Mouse (Mus musculus) midbrain, embryonic 12.5 days (tissue): ENCODE measurements at regions not wholly inside any gene's neighbourhood (a gene's known extent, or its start where the extent isn't known, plus 50 kb on each side); places are given as distances from the start of the nearest gene placed in this dataset.
"Not testable (repeated sequence)": the region's sequence is repeated elsewhere in the genome, so short reads cannot be mapped to it uniquely, and the experiment has no call there.

ENCODE experiments used
- ATAC-seq: fragments of 200-750 bp; cut with Nextera tagmentation; 2 replicates; pipeline ENCODE4 v1.8.0; 2017; ENCODE audit warnings: low read depth, moderate TSS enrichment, moderate library complexity; ENCODE audit not compliant: low FRiP score
- H3K27ac ChIP-seq: fragments of 300-500 bp; sonication (generic); replicated peaks from 2 replicates; pipeline ENCODE4 v1.5.1; 2016; ENCODE audit warnings: mild to moderate bottlenecking
- H3K27me3 ChIP-seq: fragments of 300-500 bp; sonication (generic); 2 replicates; pipeline ENCODE4 v1.6.1; 2016; ENCODE audit warnings: mild to moderate bottlenecking
- H3K36me3 ChIP-seq: fragments of 300-500 bp; sonication (generic); 2 replicates; pipeline ENCODE4 v1.6.1; 2016
- H3K4me1 ChIP-seq: fragments of 300-500 bp; sonication (generic); 2 replicates; pipeline ENCODE4 v1.6.1; 2016
- H3K4me2 ChIP-seq: fragments of 300-500 bp; sonication (generic); replicated peaks from 2 replicates; pipeline ENCODE4 v1.6.1; 2016; ENCODE audit warnings: mild to moderate bottlenecking, moderate library complexity
- H3K4me3 ChIP-seq: fragments of 300-500 bp; sonication (generic); 2 replicates; pipeline ENCODE4 v1.5.1; 2016; ENCODE audit warnings: mild to moderate bottlenecking
- H3K9ac ChIP-seq: fragments of 300-500 bp; sonication (generic); replicated peaks from 2 replicates; pipeline ENCODE4 v1.6.1; 2016; ENCODE audit warnings: mild to moderate bottlenecking, moderate library complexity
- H3K9me3 ChIP-seq: fragments of 300-500 bp; sonication (generic); 2 replicates; pipeline ENCODE4 v1.6.1; 2016; ENCODE audit warnings: mild to moderate bottlenecking
- WGBS: fragments of 180-500 bp; shearing (Covaris S2); methylation state at CpG from one replicate; pipeline ENCODE4 v1.1.7; 2016; 5-methylcytosine and 5-hydroxymethylcytosine counted together

DNA sequence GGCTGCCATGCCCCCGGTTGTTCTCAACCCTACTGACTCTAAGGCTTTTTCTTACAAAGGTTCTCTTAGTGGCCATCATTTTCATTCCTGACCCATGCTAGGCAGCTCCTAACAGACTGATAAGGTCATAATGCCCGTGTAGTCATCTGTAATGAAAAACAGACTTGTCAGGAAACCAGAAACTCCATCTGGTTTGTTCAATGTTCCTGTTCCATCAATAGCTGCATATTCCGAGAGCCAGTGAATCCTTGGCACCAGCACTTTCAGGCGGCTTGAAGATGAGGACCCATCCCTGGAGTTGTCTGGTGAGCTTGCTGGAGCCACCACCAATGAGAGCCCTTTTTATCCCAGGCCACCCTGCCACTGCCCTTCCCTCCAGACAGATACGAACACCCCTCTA is 181.7 kb upstream of the Klf14 start:
- Histone ChIP-seq H3K9ac (no peak overlapping the region), H3K9me3 (no peaks in the 10 kb centered on the region), H3K27me3 (no peaks in the 10 kb centered on the region), H3K4me3 (no peak overlapping the region), H3K4me1 (no peaks in the 10 kb centered on the region), H3K4me2 (no peak overlapping the region), H3K27ac (no peak overlapping the region), H3K36me3 (no peaks in the 10 kb centered on the region)
- 88% methylated on average over 5 of the region's 5 CpGs for WGBS
- ATAC-seq, result no peak

DNA sequence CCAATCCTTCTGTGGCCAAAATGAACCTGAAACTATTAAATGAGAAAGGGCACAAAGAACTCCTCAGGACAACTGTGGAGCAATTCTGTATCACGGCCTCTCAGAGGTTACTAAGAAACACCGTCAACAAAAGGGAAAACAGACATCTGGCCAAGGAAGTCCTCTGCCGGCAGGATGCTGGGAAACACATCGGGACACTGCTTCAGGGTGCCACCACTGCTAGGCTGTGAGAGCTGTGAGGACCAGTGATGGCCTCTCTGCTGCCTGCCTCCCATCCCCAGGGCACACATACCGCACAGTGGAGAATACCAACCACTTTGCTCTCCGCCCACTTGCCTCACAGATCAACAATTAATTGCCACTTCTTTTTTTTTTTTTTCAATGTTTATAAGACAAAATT is 182.6 kb upstream of the Klf14 start:
- Histone ChIP-seq H3K27ac (no peak overlapping the region), H3K36me3 (no peaks in the 10 kb centered on the region), H3K9me3 (no peaks in the 10 kb centered on the region), H3K4me3 (no peak overlapping the region), H3K4me2 (no peak overlapping the region), H3K9ac (no peak overlapping the region), H3K27me3 (no peaks in the 10 kb centered on the region), H3K4me1 (no peaks in the 10 kb centered on the region)
- ATAC-seq, result no peak
- 84% methylated on average over 6 of the region's 6 CpGs for WGBS

DNA sequence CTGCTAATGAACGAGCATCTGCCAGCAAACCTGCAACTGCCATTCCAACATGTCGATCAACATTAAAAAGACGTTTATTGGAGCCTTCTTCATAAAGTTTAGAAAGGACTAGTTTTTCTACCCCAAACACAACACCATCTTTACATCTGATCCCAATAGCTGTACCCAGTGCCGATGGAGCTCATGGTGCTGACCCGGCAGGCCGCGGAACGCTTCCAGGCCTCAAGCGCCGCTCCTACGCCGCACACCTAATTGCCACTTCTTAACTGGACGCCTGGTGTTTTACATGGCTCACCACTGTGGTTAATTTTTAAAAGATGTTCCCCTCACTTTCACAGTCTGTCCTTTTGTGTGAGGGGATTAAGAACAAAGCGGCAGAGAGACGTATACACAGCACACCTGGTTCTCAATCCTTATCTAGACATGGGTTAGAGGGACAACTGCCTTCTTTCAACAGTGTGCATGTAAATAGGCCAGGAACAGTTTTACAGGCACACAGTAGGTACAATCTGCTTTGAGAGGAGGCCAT is 183.7 kb upstream of the Klf14 start:
- H3K4me1 ChIP-seq, H3K36me3 ChIP-seq, H3K9me3 ChIP-seq, H3K27me3 ChIP-seq, H3K9ac ChIP-seq, H3K27ac ChIP-seq, ATAC-seq, H3K4me3 ChIP-seq, H3K4me2 ChIP-seq: not testable (repeated sequence)
- WGBS, result 92% methylated on average over 15 of the region's 15 CpGs

DNA sequence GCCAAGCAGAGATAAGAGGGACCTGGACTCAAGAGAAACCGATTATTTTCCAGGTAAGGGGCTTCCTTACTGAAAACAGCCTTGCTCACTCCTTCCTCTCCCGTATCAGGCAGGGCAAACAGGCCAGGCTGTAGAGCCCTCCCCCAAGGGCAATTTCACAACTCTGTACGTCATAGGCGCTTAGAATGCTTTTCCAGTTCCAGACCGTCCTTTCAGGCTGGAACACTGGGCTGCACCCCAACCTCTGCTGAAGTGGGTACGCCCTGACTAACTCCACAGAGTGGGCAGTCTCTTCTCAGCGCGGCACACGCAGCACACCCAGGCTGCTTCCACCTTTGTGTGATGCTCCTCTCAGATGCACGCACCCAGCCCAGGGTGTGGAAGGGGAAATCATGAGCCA is 186.8 kb upstream of the Klf14 start:
- ATAC-seq, result no peak
- WGBS, result 88% methylated on average over 10 of the region's 10 CpGs
- Histone ChIP-seq H3K9ac (no peak overlapping the region), H3K4me2 (no peak overlapping the region), H3K36me3 (no peaks in the 10 kb centered on the region), H3K4me3 (no peak overlapping the region), H3K27me3 (no peaks in the 10 kb centered on the region), H3K9me3 (no peaks in the 10 kb centered on the region), H3K27ac (no peak overlapping the region), H3K4me1 (no peaks in the 10 kb centered on the region)

DNA sequence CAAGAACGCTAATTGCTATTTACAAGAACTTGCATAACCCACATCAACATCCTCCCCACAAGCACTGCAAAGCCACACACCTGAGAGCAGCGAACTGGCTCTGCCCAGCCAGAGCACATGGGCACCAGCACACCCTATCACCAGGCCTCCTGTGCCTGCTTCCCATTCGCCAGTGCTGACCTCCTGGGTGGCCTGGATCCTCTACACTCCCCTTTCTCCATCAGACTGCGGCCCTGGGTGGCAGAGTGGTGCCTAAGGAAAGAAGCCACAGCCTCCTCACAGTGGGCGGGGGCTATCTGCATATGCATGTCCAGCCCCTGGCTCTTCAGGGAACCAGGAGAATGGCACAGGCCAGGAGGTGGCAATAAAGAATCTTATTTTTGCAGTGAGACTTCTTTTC is 187.9 kb upstream of the Klf14 start:
- ATAC-seq, result no peak
- Histone ChIP-seq H3K4me1 (no peaks in the 10 kb centered on the region), H3K4me2 (no peak overlapping the region), H3K27me3 (no peaks in the 10 kb centered on the region), H3K9ac (no peak overlapping the region), H3K9me3 (no peaks in the 10 kb centered on the region), H3K27ac (no peak overlapping the region), H3K36me3 (no peaks in the 10 kb centered on the region), H3K4me3 (no peak overlapping the region)
- 39% methylated on average over 5 of the region's 5 CpGs for WGBS

DNA sequence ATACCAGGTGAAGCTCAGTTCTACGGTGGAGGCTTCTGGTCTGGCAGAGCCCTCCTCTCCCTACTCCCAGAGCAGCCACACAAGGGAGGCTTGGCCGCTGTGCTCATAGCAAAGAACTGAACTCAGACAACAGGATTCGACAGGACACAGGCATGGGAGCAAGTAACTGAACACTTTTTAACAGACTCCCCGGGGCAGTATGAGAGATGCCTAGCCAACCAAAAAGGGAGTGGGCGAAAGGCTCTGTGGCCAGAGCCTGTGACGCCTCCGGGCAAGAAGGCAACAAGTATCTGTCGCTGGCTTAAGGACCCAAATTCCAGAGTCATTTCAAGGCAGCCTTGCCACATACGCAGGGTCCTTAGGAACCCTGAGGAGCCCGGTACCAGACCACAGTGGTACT is 188.8 kb upstream of the Klf14 start:
- ATAC-seq, result no peak
- WGBS, result 87% methylated on average over 10 of the region's 10 CpGs

DNA sequence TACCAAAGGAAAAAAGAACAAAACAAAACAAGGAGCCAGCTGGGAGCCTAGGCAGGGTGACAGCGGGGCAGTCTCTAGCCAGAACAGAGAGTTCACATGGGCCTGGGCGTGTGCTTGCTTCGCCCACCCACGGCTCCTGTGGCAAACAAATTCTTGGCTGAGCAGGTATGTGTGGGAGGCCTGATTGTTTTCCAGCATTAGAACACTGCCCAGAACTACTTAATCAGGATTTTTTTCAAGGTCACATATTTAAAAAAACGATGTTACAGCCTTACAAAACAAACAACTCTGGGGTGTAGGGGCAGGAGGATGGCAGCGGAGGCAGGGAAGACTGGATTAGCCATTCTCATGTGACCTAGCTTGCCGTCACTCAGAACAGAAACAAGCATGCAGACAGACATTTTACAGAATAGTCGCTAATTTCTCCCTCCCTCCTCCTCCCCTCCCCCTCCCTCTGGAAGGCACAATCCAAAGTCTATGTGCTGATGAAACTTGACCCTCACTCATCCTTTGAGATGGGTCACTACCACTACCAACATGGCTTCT is 189.5 kb upstream of the Klf14 start:
- no peak overlapping the region for H3K4me2 ChIP-seq
- H3K9me3 ChIP-seq, result no peaks in the 10 kb centered on the region
- H3K36me3 ChIP-seq, result no peaks in the 10 kb centered on the region
- H3K9ac ChIP-seq, result no peak overlapping the region
- H3K27ac ChIP-seq, result no peak overlapping the region
- no peak overlapping the region for H3K4me3 ChIP-seq
- H3K4me1 ChIP-seq, result no peaks in the 10 kb centered on the region
- 78% methylated on average over 8 of the region's 8 CpGs for WGBS
- H3K27me3 ChIP-seq, result no peaks in the 10 kb centered on the region
- ATAC-seq, result no peak

More for the DNA sequence above, 188.8 kb upstream of the Klf14 start:
- Histone ChIP-seq H3K27ac (no peak overlapping the region), H3K36me3 (no peaks in the 10 kb centered on the region), H3K4me3 (no peak overlapping the region), H3K4me1 (no peaks in the 10 kb centered on the region), H3K4me2 (no peak overlapping the region), H3K27me3 (no peaks in the 10 kb centered on the region), H3K9ac (no peak overlapping the region), H3K9me3 (no peaks in the 10 kb centered on the region)

DNA sequence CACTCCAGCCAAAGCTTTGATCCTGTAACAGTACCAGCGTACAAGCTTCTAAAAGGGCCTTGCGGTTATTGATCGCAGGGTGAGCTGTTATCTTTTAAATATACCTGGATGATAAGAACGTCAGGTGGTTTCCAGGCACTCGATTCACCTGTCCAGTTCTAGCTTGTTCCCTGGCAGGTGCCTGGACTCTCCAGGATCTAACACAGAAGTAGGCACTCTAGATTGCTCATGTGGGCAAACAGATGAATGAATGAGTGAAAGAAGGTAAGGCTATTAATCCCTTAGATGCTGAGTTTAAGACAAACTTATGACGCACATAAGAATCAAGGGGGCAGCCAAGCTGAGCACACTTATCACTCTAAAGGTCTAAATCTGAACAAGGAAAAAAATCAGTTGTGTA is 190.3 kb upstream of the Klf14 start:
- Histone ChIP-seq H3K36me3 (no peaks in the 10 kb centered on the region), H3K27me3 (no peaks in the 10 kb centered on the region), H3K4me1 (no peaks in the 10 kb centered on the region), H3K27ac (no peak overlapping the region), H3K4me3 (no peak overlapping the region), H3K9me3 (no peaks in the 10 kb centered on the region), H3K9ac (no peak overlapping the region), H3K4me2 (no peak overlapping the region)
- no peak for ATAC-seq
- WGBS, result 94% methylated on average over 6 of the region's 6 CpGs

DNA sequence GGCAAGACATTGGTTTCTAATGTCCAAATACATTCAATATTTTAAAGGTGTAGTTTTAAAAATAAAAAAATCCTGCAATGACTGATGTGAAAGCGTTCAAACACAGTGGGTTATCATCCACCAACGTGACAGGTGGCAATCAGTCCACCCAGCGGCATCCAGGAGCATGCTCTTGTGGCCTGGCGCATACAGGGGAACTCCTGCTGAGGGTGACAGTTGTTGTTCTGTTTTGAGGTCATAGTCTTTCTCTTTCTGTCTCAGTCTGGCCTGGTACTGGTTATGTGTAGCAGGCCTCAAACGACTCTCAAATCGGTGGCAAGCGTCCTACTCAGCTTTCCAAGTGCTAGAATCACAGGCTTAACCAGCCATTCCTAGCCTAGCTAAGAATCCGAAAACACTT is 191.5 kb upstream of the Klf14 start:
- H3K4me2 ChIP-seq, result no peak overlapping the region
- no peak overlapping the region for H3K4me3 ChIP-seq
- no peak for ATAC-seq
- no peaks in the 10 kb centered on the region for H3K4me1 ChIP-seq
- no peaks in the 10 kb centered on the region for H3K27me3 ChIP-seq
- no peaks in the 10 kb centered on the region for H3K36me3 ChIP-seq
- H3K9me3 ChIP-seq, result no peaks in the 10 kb centered on the region
- no peak overlapping the region for H3K9ac ChIP-seq
- 85% methylated on average over 8 of the region's 8 CpGs for WGBS
- no peak overlapping the region for H3K27ac ChIP-seq

DNA sequence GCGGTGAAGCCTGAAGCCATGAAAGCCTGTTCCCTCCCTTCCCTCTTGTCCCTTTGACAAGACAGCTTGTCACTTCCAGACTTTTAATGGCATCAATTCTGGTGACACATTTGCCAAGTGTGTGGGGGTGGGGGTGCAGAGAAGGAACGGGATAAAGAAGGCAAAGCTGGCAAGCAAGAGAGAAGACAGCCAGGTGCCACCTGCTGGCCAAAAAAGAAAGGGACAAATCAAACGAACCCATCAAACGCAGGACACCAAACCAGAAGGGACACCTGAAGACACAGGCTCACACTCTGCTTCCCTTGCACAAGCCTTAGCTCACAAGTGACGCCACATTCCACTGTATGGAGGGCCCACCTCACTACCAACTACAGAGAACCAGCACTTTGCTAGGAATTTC is 197.0 kb upstream of the Klf14 start:
- 36% methylated on average over 5 of the region's 5 CpGs for WGBS
- Histone ChIP-seq H3K36me3 (no peaks in the 10 kb centered on the region), H3K4me2 (no peak overlapping the region), H3K9me3 (no peaks in the 10 kb centered on the region), H3K4me3 (no peak overlapping the region), H3K9ac (no peak overlapping the region), H3K4me1 (peaks cover 16% of the 10 kb centered on the region), H3K27me3 (no peaks in the 10 kb centered on the region), H3K27ac (no peak overlapping the region)
- no peak for ATAC-seq

DNA sequence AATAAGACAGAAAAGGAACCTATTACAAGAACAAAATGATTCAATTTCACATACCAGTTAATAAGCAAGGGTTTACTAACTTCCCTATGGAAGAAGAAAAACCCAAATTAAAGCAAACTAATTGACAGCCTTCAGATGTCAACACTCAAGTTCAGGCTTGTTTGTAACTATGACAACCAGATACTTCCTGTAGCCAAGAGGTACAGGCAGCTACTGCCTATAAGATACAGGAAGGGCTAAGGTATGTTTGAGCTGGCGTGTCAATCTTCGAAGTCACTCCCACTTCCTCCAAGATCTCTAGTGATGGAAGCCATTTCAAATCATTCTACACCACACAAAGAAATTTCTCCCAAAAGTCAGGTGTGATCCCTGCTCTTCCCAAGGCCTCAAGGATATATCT is 198.1 kb upstream of the Klf14 start:
- Histone ChIP-seq H3K9ac (no peak overlapping the region), H3K9me3 (no peaks in the 10 kb centered on the region), H3K4me2 (no peak overlapping the region), H3K4me1 (peaks cover 23% of the 10 kb centered on the region), H3K27ac (no peak overlapping the region), H3K4me3 (no peak overlapping the region), H3K36me3 (no peaks in the 10 kb centered on the region), H3K27me3 (no peaks in the 10 kb centered on the region)
- no peak for ATAC-seq
- WGBS, result 90% methylated on average over 2 of the region's 2 CpGs

DNA sequence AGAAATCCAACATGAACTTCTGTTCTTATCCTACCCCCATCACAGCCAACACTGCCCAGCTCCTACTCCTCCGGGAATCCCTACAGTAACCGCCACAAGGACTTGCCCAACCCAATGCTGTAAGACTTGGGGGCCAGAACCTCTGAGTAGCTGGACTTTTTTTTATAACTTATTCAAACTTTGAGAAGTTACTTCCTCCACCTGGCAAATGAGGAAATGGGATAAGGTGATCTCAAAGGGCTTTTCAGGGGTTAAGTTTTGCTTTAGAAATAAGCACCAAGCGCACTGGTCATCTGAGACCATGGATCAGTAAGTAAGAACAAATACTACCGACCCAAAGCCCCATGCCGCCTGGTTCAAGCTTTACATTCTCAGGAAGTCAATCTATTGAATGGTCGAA is 198.6 kb upstream of the Klf14 start:
- H3K4me1 ChIP-seq, result peaks cover 23% of the 10 kb centered on the region
- no peak overlapping the region for H3K4me3 ChIP-seq
- no peak overlapping the region for H3K27ac ChIP-seq
- no peak overlapping the region for H3K9ac ChIP-seq
- no peaks in the 10 kb centered on the region for H3K9me3 ChIP-seq
- no peaks in the 10 kb centered on the region for H3K36me3 ChIP-seq
- H3K4me2 ChIP-seq, result no peak overlapping the region
- no peak for ATAC-seq
- no peaks in the 10 kb centered on the region for H3K27me3 ChIP-seq
- 78% methylated on average over 6 of the region's 6 CpGs for WGBS

DNA sequence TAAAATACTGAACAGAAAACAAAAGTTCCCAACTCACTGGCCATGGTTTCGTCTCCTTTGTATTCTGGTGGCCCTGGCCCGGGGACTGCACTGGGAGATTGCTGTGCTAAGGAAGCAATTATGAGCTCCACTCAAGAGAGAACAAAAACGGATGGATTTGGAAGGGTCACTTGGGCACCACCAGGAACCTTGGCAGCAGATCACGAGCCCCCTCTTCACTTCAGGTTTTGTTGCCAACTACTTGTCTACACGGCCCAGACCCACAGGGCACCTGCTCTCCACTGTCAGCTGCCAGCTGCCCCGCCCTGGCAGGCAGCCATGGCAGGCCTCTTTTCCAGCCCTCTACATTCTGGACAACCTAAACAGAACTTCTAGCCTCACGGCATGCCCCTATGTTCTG is 199.8 kb upstream of the Klf14 start:
- Histone ChIP-seq H3K27me3 (no peaks in the 10 kb centered on the region), H3K9ac (no peak overlapping the region), H3K27ac (no peak overlapping the region), H3K4me2 (no peak overlapping the region), H3K36me3 (no peaks in the 10 kb centered on the region), H3K9me3 (no peaks in the 10 kb centered on the region), H3K4me3 (no peak overlapping the region), H3K4me1 (peaks cover 23% of the 10 kb centered on the region)
- 70% methylated on average over 7 of the region's 7 CpGs for WGBS
- ATAC-seq, result no peak
